Mouse (Mus musculus) cerebellum, adult 2 months (tissue): ENCODE results near the gene Actr8. TPM values are rescaled to one million over a fixed set of nuclear protein-coding genes. Genes with fewer than 3 reads are reported as not detected.

ENCODE experiments used
- DNase-seq, 2 experiments: peaks; one replicate each; pipeline ENCODE4 v3.0.0; 2021
- H3K27ac ChIP-seq: fragments of 200-500 bp; 2 replicates; pipeline ENCODE4 v1.5.1; 2012; ENCODE audit warnings: low read length, control low read depth, inconsistent platforms; ENCODE audit not compliant: insufficient read depth
- H3K27me3 ChIP-seq: fragments of 200-500 bp; 2 replicates; pipeline ENCODE4 v1.6.1; 2012; ENCODE audit warnings: inconsistent platforms, mild to moderate bottlenecking, low read length, moderate library complexity; ENCODE audit not compliant: control insufficient read depth, insufficient read depth
- H3K4me1 ChIP-seq: fragments of 200-500 bp; 2 replicates; pipeline ENCODE4 v1.6.1; 2011; ENCODE audit warnings: low read length; ENCODE audit not compliant: control insufficient read depth, insufficient read depth
- H3K4me3 ChIP-seq: fragments of 200-500 bp; replicated peaks from 2 replicates; pipeline ENCODE3; 2011; ENCODE audit warnings: mild to moderate bottlenecking, low read depth, low read length, control low read depth; ENCODE audit not compliant: insufficient read depth
- CTCF ChIP-seq: fragments of 200-500 bp; IDR thresholded peaks from 2 replicates; pipeline ENCODE4 v1.5.1; 2011; ENCODE audit warnings: low read depth, mild to moderate bottlenecking, control low read depth, low read length, moderate library complexity, borderline replicate concordance; ENCODE audit not compliant: insufficient read depth
- POLR2A ChIP-seq: fragments of 200-500 bp; IDR thresholded peaks from 2 replicates; pipeline ENCODE4 v1.6.1; 2011; ENCODE audit warnings: low read length, control low read depth, borderline replicate concordance; ENCODE audit not compliant: insufficient read depth
- WGBS: fragments of 180-500 bp; shearing (Covaris S2); methylation state at CpG from one replicate; pipeline ENCODE4 v1.1.7; 2018; 5-methylcytosine and 5-hydroxymethylcytosine counted together
- polyA plus RNA-seq: library from polyadenylated mRNA; depleted of rRNA; stranded (reverse); fragments of >200 nt; gene quantifications from 2 replicates; pipeline ENCODE4 v1.2.3, GENCODE M21; 2012

Actr8 gene
- polyA plus RNA-seq, 1 experiment, result 70.9 TPM

DNA sequence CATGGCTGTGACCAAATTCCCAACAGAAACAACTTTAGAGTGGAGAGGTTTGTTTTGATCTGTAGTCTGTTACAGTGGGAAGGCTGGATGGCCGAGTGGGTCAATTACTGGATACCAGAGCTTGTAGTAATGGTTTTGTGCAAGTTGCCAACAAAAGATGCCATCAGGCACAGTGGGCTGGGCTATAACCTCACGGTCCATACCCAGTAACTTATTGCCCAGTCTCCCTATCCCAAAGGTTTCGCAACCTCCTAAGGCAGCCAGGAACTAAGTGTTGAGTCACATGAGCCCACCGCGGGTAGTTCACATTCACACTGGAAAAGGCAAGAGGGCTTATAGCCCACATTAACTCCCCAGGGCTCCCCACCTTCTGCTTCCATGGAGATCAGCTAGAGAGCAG, 38.5 kb downstream of the Actr8 start:
- 83% methylated on average over 5 of the region's 5 CpGs for WGBS
- no peak for TF ChIP-seq POLR2A
- no peak for TF ChIP-seq CTCF
- DNase-seq, result no peak
- H3K27ac ChIP-seq, result no peak overlapping the region
- no peaks in the 10 kb centered on the region for H3K27me3 ChIP-seq
- H3K4me1 ChIP-seq, result 0 out of 2 replicates have a peak, but pooled peaks cover 6% of the 10 kb centered on the region
- no peak overlapping the region for H3K4me3 ChIP-seq

DNA sequence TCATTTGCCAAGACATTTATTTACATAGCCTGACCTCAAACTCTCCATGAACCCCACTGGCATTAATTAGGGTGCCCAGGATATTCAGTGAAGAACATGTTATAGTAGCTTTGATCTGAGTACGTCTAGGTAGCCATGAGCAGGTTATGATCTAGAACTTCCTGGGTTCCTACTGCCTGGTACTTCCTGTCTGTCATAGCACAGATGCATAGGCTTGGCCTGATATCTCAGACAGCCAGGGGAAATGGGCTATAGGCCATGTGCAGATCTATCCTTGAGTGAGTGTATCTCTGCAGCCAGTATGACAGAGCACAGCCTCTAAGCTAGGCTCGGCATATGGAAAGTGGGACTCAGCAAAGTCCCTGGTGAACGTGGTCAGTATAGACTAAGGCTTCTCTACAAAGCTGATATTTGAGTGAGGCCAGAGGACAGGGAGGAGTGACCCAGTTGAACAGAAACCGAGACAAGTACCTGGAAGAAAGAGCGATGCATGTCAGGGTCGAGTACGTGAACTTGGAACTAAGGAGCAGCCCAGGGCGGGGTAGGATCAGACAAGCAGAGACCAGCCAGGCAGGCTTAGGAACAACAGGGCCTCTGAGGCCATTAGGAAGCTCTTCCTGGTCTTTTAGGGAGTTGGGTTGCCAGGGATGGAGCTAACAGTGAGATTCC, 39.8 kb downstream of the Actr8 start:
- no peak for TF ChIP-seq POLR2A
- no peak for TF ChIP-seq CTCF
- H3K4me1 ChIP-seq, result 0 out of 2 replicates have a peak, but pooled peaks cover 6% of the 10 kb centered on the region
- no peak for DNase-seq
- H3K27ac ChIP-seq, result no peak overlapping the region
- H3K27me3 ChIP-seq, result no peaks in the 10 kb centered on the region
- 90% methylated on average over 8 of the region's 8 CpGs for WGBS
- no peak overlapping the region for H3K4me3 ChIP-seq

DNA sequence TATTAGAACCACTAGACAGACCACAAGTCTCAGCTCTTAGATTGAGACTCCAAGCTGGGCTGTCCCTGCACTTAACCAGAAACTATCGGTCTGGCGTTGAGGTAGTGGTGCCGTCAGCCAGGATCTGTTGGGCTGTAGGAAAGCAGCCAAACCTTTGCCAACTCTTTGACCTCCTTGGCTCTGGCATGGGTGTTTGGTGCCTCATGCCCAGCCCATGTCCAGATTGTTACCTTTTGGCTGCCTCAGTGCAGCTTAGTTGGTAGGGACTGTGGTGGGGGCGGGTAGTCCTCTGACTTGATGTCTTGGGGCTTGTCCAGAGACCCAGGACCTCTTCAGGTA, 40.3 kb downstream of the Actr8 start:
- Histone ChIP-seq H3K4me1 (0 out of 2 replicates have a peak, but pooled peaks cover 6% of the 10 kb centered on the region), H3K27ac (no peak overlapping the region), H3K27me3 (no peaks in the 10 kb centered on the region), H3K4me3 (no peak overlapping the region)
- no peak for TF ChIP-seq CTCF
- no peak for TF ChIP-seq POLR2A
- 30% methylated on average over 4 of the region's 4 CpGs for WGBS
- peak in 1 of 2 experiments; percentile 28 for DNase-seq

DNA sequence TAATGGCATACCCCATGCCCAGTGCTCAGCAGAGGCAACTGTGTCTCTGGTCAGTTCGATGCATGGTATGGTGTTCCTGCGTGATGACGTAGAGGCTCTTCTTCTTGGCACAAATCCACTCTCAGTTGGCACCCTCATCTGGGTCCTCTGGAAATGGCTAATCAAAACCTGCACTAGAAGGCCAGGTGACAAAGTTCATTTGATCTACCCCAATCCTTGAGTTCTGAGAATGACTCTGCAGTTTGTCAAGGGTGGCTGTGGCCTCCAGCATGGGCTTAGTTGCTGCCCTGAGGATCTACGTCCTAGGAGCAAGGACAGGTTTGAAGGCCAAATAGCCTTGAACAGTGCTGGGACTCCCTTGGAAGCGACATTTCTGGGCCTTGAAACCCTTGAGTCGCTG, 40.7 kb downstream of the Actr8 start:
- Histone ChIP-seq H3K27me3 (no peaks in the 10 kb centered on the region), H3K4me3 (no peak overlapping the region), H3K27ac (no peak overlapping the region), H3K4me1 (0 out of 2 replicates have a peak, but pooled peaks cover 6% of the 10 kb centered on the region)
- TF ChIP-seq CTCF (no peak), POLR2A (no peak)
- DNase-seq, result no peak
- 90% methylated on average over 6 of the region's 6 CpGs for WGBS

DNA sequence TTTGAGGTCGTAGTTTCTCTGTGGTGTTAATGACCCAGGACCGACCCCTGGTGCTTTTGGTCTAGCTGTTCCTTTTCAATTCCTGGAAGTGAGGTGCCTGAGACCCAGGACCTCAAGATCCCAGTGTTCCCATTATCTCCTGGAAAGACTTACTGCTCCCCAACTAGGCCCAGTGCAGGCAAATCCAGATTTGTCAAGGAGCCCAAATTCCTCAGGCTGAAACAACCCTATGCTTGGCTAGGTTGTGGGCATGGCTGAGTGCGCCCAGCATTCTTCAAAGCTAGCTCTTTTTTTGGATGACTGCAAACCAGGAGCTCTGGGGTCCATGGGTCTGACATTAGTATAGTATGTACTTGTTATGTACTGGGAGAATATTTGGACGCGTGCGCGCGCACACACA, 41.2 kb downstream of the Actr8 start:
- 0 out of 2 replicates have a peak, but pooled peaks cover 6% of the 10 kb centered on the region for H3K4me1 ChIP-seq
- 98% methylated on average over 8 of the region's 8 CpGs for WGBS
- H3K4me3 ChIP-seq, result no peak overlapping the region
- no peak for DNase-seq
- no peaks in the 10 kb centered on the region for H3K27me3 ChIP-seq
- no peak for TF ChIP-seq POLR2A
- TF ChIP-seq CTCF, result no peak
- no peak overlapping the region for H3K27ac ChIP-seq

DNA sequence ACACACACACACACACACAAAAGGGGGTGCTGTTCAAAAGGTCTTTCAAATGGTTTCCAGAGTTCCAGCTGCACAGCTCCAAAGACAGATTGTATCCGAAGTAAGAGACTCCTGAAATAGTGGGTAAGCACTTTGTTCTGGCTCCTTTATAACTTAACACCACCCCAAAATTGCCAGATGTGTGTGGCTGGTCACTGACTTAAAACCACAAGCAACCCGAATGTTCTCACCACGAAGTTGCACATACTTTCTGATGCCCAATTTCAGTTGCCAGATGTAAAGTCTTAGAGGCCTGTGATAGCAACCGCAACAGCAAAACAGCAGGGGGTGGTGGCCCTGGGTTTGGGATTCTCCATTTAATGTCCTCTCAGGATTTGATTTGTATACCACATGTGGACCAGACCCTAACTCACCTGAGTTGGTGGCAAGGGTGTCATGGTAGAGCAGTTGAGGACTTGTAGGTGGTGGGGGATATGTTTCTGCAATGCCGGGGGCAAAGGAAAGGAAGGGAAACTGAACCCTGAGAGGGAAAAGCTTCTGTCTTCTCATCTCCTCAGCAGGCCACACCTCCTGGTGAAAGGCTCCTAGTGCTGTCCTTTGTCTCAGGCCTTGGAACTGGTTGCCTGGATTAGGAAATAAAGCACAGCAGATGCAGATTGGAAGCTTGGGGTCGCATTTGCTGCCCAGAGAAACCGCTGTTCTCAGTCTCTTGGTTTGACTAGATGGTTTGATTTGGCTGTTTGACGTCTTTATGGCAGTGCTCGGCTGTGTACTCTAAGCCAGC, 41.8 kb downstream of the Actr8 start:
- Histone ChIP-seq H3K4me1 (0 out of 2 replicates have a peak, but pooled peaks cover 6% of the 10 kb centered on the region), H3K27ac (no peak overlapping the region), H3K27me3 (no peaks in the 10 kb centered on the region), H3K4me3 (no peak overlapping the region)
- 63% methylated on average over 9 of the region's 9 CpGs for WGBS
- no peak for DNase-seq
- TF ChIP-seq CTCF (no peak), POLR2A (no peak)

DNA sequence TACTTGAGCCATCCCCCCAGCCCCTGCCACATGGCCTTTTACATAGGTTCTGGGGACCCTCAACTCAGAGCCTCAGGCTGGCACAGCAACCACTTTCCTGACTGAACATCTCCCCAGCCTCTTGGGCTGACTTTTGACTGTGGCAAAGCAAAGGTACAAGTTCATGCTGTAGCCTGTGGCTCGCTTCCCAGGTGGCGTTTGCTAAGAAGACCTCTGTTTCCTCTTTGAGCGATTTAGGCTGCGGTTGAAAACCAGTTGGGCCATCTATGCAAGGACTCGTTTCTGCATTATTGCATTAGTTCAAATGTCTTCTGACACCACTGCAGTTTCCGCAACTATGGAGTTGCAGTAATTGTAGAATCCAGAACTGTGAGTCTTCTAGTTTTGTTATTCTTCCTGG, 44.3 kb downstream of the Actr8 start:
- TF ChIP-seq POLR2A (no peak), CTCF (no peak)
- DNase-seq, result no peak
- no peaks in the 10 kb centered on the region for H3K27me3 ChIP-seq
- no peak overlapping the region for H3K4me3 ChIP-seq
- H3K4me1 ChIP-seq, result 0 out of 2 replicates have a peak, but pooled peaks cover 6% of the 10 kb centered on the region
- WGBS, result 97% methylated on average over 6 of the region's 6 CpGs
- no peak overlapping the region for H3K27ac ChIP-seq

DNA sequence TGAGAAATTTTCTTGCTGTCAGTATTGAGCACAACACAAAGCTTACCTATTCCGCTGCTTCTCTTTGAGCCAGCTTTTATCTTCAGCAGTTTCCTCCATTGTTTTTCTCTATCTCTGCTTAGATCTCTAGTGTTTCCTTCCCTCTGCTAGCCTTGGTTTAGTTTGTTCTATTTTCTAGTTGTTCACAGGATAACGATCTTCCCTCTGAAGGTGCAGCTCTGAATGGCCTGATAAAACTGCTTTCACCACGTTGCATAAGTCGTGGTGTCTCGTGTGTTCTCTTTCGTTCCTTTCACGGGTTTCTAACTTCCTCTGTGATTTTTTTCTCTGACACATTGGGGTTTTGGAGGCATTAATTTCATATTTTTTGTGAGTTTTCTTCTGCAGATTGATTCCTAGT, 46.2 kb downstream of the Actr8 start:
- no peak for DNase-seq
- Histone ChIP-seq H3K27me3 (no peaks in the 10 kb centered on the region), H3K27ac (no peak overlapping the region), H3K4me1 (no peaks in the 10 kb centered on the region), H3K4me3 (no peak overlapping the region)
- TF ChIP-seq POLR2A, result no peak
- TF ChIP-seq CTCF, result no peak
- 76% methylated on average over 7 of the region's 7 CpGs for WGBS
